Mouse (Mus musculus): ENCODE data around the gene Mylk.

GRCm38 (mm10) chr16:34984203-34985030 lies 239.4 kb downstream of the Mylk start:
- TF ChIP-seq POLR2A (IDR thresholded peaks at IDR 0.05; ENCODE audit: insufficient read depth, low read depth, low read length), result no peak
- no peak for TF ChIP-seq CTCF (IDR thresholded peaks at IDR 0.05; ENCODE audit: insufficient read depth, low read depth, low read length)
